Mouse (Mus musculus): ENCODE results near the gene Arhgef16.

GRCm38 (mm10) chr4:154249316-154249715, 52.2 kb downstream of the Arhgef16 start:
- TF ChIP-seq CTCF (IDR thresholded peaks at IDR 0.05; ENCODE audit: borderline replicate concordance, control insufficient read depth, extremely low read depth, insufficient read depth, low read length, poor library complexity): no peak
- no peak for TF ChIP-seq POLR2A (IDR thresholded peaks at IDR 0.05; ENCODE audit: control insufficient read depth, extremely low read depth, insufficient read depth, low read length, poor library complexity)
